Mouse (Mus musculus): ENCODE measurements around the gene Gart.

- TF ChIP-seq CTCF (IDR thresholded peaks at IDR 0.05; ENCODE audit: control insufficient read depth, insufficient read depth, insufficient replicate concordance, low read depth, low read length) (no peak), POLR2A (IDR thresholded peaks at IDR 0.05; ENCODE audit: control insufficient read depth, low read depth, low read length) (no peak)
Observed at GRCm38 (mm10) chr16:91640171-91640570, 6.6 kb downstream of the Gart start.

All from testis, adult 2 months (tissue).